Mouse (Mus musculus): ENCODE measurements around the gene Zfp146. TPM values are rescaled to one million over a fixed set of nuclear protein-coding genes. Genes with fewer than 3 reads are reported as not detected.
"Not testable (repeated sequence)": the region's sequence is repeated elsewhere in the genome, so short reads cannot be mapped to it uniquely, and the experiment has no call there.

The Zfp146 gene
- polyA plus RNA-seq, 1 experiment, result not detected

DNA sequence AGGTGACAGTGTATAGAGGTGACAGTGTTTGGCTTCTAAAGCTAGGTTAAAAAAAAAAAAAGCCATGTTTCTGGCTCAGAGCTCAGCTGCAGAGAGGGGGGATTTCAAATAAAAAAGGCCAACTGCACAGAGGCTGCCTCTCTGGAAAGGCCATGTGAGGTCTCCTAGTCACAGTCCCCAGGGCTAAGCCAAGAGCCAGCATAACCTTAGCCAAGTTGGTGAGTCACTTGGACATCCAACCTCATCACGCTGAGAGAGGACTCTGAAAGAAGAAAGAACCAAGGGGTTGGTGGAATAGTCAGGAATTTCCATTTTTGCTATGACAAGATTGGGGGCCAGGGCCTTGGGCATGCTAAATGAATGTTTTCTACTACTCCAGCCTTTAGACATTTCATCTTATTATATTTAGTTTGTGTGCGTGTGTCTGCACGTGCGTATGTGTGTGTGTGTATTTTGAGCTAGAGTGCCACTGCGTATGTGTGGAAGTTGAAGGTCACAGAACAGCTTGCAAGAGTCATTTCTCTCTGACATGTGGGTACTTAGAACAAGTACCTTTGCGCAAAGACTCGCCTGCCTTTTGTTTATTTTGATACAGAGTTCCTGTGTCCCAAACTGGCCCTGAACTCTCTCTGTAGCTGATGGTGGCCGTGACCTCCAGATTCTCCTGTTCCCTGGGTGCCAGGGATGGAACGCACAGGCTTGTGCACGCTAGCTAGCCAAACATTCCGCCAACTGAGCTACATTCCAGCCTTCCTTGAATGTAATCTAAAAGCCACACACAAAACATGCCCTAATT is 33.5 kb upstream of the Zfp146 start:
- WGBS, result 80% methylated on average over 11 of the region's 11 CpGs
- Histone ChIP-seq H3K4me3 (ENCODE audit: insufficient read depth, low read depth, low read length) (no peak overlapping the region), H3K4me1 (ENCODE audit: control insufficient read depth, insufficient read depth, low read length) (no peaks in the 10 kb centered on the region), H3K27ac (ENCODE audit: insufficient read depth, low read depth, low read length) (no peak overlapping the region)
- TF ChIP-seq CTCF (IDR thresholded peaks at IDR 0.05; ENCODE audit: insufficient read depth, low read depth, low read length) (no peak), POLR2A (IDR thresholded peaks at IDR 0.05; ENCODE audit: insufficient read depth, low read depth, low read length) (no peak)

DNA sequence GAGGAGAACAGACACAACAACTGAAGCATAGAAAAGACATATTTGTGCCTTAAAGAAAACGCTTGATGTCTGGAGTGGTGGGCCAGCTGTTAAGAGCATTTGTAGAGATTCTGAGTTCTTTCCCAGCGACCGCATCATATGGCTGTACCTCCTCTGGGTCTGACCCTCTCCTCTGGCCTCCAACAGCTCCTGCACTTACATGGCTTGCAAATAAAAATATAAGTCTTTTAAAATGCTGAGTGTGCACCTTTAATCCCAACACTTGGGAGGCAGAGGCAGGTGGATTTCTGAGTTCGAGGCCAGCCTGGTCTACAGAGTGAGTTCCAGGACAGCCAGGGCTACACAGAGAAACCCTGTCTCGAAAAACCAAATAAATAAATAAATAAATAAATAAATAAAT is 31.1 kb upstream of the Zfp146 start:
- not testable (repeated sequence) for H3K4me1 ChIP-seq (ENCODE audit: control insufficient read depth, insufficient read depth, low read length); H3K4me3 ChIP-seq (ENCODE audit: insufficient read depth, low read depth, low read length); H3K27ac ChIP-seq (ENCODE audit: insufficient read depth, low read depth, low read length)
- WGBS, result 96% methylated on average over 5 of the region's 5 CpGs

DNA sequence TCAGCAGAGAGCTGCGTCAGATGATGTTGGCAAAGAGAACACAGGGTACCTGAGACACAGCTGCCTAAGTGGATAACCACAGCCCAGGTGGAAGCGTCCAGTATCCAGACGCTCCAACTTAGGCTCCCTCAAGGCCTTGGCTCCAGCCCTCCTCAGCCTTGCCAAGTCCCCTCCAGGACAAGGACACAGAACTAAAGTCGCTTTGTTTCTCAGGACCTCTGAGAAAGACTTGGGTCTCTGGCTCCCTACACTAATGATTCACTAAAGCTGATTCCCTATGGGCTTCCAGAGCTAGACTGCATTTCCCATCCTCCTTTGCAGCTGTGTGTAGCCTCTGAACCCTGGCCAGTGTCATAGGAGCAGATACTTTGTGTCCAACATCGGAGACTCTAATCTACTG is 30.6 kb upstream of the Zfp146 start:
- Histone ChIP-seq H3K27ac (ENCODE audit: insufficient read depth, low read depth, low read length) (no peak overlapping the region), H3K4me1 (ENCODE audit: control insufficient read depth, insufficient read depth, low read length) (no peaks in the 10 kb centered on the region), H3K4me3 (ENCODE audit: insufficient read depth, low read depth, low read length) (no peak overlapping the region)
- 65% methylated on average over 5 of the region's 5 CpGs for WGBS
- no peak for TF ChIP-seq POLR2A (IDR thresholded peaks at IDR 0.05; ENCODE audit: insufficient read depth, low read depth, low read length)
- TF ChIP-seq CTCF (IDR thresholded peaks at IDR 0.05; ENCODE audit: insufficient read depth, low read depth, low read length), result no peak

DNA sequence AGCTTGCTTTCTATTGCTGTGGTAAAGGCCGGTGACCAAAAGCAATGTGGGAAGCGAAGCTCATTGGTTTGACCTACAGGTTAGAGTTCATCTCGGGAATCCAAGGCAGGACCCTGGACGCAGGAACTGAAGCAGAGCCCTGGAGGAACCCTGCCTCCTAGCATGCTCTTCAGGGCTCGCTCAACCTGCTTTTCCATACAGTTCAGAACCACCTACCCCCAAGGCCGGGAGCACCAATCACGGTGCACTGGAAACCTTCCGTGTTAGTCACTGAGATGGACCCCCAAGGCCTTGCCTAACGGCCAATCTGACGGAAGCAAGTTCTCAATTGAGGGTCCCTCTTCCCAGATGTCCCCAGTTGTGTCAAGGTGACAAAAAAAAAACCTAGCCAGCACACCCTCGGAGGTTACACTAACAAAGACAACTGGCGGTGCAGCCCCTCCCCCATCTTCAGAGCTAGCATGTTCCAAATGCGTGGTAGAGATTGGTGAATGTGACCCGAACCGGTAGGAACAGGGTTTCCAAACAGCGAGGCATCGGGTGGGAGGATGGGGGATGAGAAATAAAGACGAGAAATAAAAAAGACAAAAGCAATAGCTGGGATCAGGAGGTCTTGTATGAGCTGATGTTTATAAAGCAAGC is 30.1 kb upstream of the Zfp146 start:
- WGBS, result 80% methylated on average over 18 of the region's 18 CpGs
- TF ChIP-seq POLR2A (IDR thresholded peaks at IDR 0.05; ENCODE audit: insufficient read depth, low read depth, low read length), result no peak
- Histone ChIP-seq H3K27ac (ENCODE audit: insufficient read depth, low read depth, low read length) (no peak overlapping the region), H3K4me1 (ENCODE audit: control insufficient read depth, insufficient read depth, low read length) (no peaks in the 10 kb centered on the region), H3K4me3 (ENCODE audit: insufficient read depth, low read depth, low read length) (no peak overlapping the region)

DNA sequence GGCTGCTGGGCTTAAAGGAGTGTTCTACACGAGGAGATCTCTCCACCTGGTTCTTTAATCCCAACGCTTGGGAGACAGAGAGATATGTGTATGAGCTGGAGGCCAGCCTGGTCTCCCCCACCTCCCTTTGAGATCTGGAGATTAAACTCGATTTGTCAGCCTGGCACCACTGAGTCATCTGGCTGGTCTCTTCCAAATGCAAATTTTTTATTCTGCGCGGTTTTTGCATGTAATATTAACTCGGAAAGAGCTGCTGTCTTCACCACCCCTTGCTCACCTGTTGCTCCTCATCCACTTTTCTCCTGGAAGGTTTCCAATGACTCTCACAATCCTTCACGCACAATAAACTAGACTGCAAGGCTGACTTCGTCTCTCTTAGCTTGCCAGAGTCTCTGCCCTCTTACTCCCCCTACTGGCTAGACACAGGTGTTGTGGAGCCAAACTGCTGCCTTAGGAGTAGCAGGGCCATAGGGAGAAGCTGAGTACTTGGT is 29.0 kb upstream of the Zfp146 start, which contains the start of gene Capns1:
Capns1 (minus strand) TSS at position 331 of the 491 bp plus-strand sequence.
- H3K4me1 ChIP-seq (ENCODE audit: control insufficient read depth, insufficient read depth, low read length), result no peaks in the 10 kb centered on the region
- no peak within 1 kb of the TSS for H3K4me3 ChIP-seq (ENCODE audit: insufficient read depth, low read depth, low read length)
- WGBS, result 1% methylated on average over 8 of the region's 8 CpGs
- no peak within 1 kb of the TSS for H3K27ac ChIP-seq (ENCODE audit: insufficient read depth, low read depth, low read length)
- TF ChIP-seq POLR2A (IDR thresholded peaks at IDR 0.05; ENCODE audit: insufficient read depth, low read depth, low read length), result no peak
- TF ChIP-seq CTCF (IDR thresholded peaks at IDR 0.05; ENCODE audit: insufficient read depth, low read depth, low read length), result 0 out of 2 replicates have a peak, but pooled peaks have one; percentile 31

DNA sequence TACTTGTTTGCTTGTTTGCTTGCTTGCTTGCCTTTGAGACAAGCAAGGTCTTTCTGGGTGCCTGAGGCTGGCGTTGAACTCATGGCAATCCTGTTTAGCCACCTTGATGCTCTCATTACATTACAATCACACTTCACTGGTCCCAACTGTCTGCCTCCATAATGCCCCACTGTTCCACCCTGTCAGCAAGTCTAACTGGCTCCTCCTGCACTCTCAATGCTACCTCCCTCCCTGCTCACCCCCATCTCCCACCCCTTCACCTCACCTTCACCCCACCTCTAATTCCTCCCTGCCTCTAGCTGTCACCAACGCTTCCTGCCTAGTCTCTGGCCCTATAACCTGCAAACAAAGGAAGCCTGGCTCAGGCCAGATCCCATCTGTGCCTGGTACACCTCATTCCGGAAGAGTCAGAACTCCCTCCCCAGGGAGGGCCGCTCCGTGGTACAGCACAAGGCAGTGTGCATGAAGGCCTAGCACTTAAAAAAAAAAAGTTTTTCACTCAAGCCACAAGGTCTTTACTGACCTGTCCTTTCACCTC is 28.1 kb upstream of the Zfp146 start:
- Histone ChIP-seq H3K27ac (ENCODE audit: insufficient read depth, low read depth, low read length) (no peak overlapping the region), H3K4me3 (ENCODE audit: insufficient read depth, low read depth, low read length) (no peak overlapping the region), H3K4me1 (ENCODE audit: control insufficient read depth, insufficient read depth, low read length) (peaks cover 7% of the 10 kb centered on the region)
- WGBS, result 75% methylated on average over 5 of the region's 5 CpGs
- no peak for TF ChIP-seq CTCF (IDR thresholded peaks at IDR 0.05; ENCODE audit: insufficient read depth, low read depth, low read length)
- TF ChIP-seq POLR2A (IDR thresholded peaks at IDR 0.05; ENCODE audit: insufficient read depth, low read depth, low read length), result no peak

DNA sequence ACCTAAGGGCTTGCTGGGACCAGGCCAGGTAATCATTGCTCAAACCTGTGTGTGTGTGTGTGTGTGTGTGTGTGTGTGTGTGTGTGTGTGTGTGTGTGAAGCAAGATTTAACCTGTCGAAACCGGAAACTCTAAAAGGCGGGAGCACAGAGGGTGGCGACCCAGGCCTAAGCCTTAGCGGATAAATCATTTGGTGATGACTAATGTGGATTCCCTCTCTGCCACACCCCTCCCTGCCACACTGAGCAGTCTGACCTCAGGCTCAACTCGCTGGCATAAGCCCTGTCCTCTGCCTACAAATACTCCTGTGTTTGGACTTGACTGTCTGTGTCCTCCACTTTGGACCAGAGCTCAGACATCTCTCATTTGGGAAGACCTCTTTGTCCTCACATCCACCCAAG is 26.6 kb upstream of the Zfp146 start:
- Histone ChIP-seq H3K27ac (ENCODE audit: insufficient read depth, low read depth, low read length) (no peak overlapping the region), H3K4me1 (ENCODE audit: control insufficient read depth, insufficient read depth, low read length) (peaks cover 7% of the 10 kb centered on the region), H3K4me3 (ENCODE audit: insufficient read depth, low read depth, low read length) (no peak overlapping the region)
- TF ChIP-seq CTCF (IDR thresholded peaks at IDR 0.05; ENCODE audit: insufficient read depth, low read depth, low read length) (no peak), POLR2A (IDR thresholded peaks at IDR 0.05; ENCODE audit: insufficient read depth, low read depth, low read length) (no peak)
- WGBS, result 73% methylated on average over 6 of the region's 6 CpGs

DNA sequence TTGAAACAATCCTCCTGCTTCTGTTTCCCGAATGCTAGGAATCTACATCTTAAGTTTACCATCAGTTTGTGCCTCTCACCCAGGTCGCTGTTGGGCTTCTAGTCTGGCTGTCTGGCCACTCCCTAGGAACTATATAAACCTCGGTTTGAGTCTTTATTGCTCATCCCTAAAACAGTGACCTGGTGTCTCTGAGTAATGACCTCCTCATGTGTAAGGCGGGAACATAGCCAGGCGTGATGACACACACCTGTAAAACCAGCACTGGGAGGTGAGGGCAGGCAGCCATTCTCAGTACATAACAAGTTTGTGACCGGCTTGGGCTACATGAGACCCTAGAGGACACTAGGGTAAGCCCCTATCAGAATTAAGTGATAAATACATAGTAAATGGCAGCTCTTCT is 25.9 kb upstream of the Zfp146 start:
- TF ChIP-seq CTCF (IDR thresholded peaks at IDR 0.05; ENCODE audit: insufficient read depth, low read depth, low read length), result no peak
- no peak for TF ChIP-seq POLR2A (IDR thresholded peaks at IDR 0.05; ENCODE audit: insufficient read depth, low read depth, low read length)
- 74% methylated on average over 6 of the region's 6 CpGs for WGBS

DNA sequence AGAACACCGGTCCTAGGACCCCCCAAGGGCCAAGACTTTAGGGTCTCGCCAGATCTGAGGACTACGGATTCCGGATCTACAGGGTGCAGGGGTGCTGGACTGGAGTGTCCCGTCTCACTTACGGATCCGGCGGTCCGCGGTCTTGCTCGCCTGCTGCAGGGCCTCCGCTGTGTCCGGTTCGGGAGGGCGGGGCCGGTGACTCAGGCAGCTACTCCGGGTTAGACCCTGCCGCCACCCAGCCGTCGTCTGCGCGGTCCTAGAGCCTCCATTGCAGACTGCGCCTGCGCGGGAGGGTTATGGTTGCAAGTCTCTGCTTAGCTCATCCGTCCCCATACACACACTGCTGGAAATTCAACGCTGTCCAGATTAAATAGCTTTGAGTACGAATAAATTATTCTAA is 25.3 kb upstream of the Zfp146 start:
- peak; percentile 51 for TF ChIP-seq POLR2A (IDR thresholded peaks at IDR 0.05; ENCODE audit: insufficient read depth, low read depth, low read length)
- TF ChIP-seq CTCF (IDR thresholded peaks at IDR 0.05; ENCODE audit: insufficient read depth, low read depth, low read length), result no peak
- WGBS, result under 1% methylated on average over 28 of the region's 28 CpGs
- peaks cover 7% of the 10 kb centered on the region for H3K4me1 ChIP-seq (ENCODE audit: control insufficient read depth, insufficient read depth, low read length)
- peak overlapping the region; percentile 54 for H3K27ac ChIP-seq (ENCODE audit: insufficient read depth, low read depth, low read length)
- peak overlapping the region; percentile 92 for H3K4me3 ChIP-seq (ENCODE audit: insufficient read depth, low read depth, low read length)

More for the DNA sequence above, 25.9 kb upstream of the Zfp146 start:
- H3K4me1 ChIP-seq (ENCODE audit: control insufficient read depth, insufficient read depth, low read length), result peaks cover 7% of the 10 kb centered on the region
- no peak overlapping the region for H3K27ac ChIP-seq (ENCODE audit: insufficient read depth, low read depth, low read length)
- H3K4me3 ChIP-seq (ENCODE audit: insufficient read depth, low read depth, low read length), result no peak overlapping the region

All from olfactory bulb, adult 2 months (tissue).